Mouse (Mus musculus) limb, embryonic 10.5 days (tissue): ENCODE measurements at regions not wholly inside any gene's neighbourhood (a gene's known extent, or its start where the extent isn't known, plus 50 kb on each side); places are given as distances from the start of the nearest gene placed in this dataset.

Experiments
- DNase-seq: peaks from one replicate; pipeline ENCODE4 v3.0.0-alpha.2; 2017; ENCODE audit warnings: low spot score
- H3K27ac ChIP-seq: fragments of 300-500 bp; sonication (generic); 2 replicates; pipeline ENCODE4 v1.5.1; 2016; ENCODE audit warnings: mild to moderate bottlenecking
- H3K27me3 ChIP-seq: fragments of 300-500 bp; sonication (generic); 2 replicates; pipeline ENCODE4 v1.6.1; 2016; ENCODE audit warnings: low read depth, mild to moderate bottlenecking; ENCODE audit not compliant: poor library complexity, severe bottlenecking
- H3K36me3 ChIP-seq: fragments of 300-500 bp; sonication (generic); 2 replicates; pipeline ENCODE4 v1.6.1; 2016; ENCODE audit warnings: mild to moderate bottlenecking, moderate library complexity
- H3K4me1 ChIP-seq: fragments of 300-500 bp; sonication (generic); 2 replicates; pipeline ENCODE4 v1.6.1; 2016
- H3K4me3 ChIP-seq: fragments of 300-500 bp; sonication (generic); 2 replicates; pipeline ENCODE4 v1.5.1; 2016; ENCODE audit warnings: mild to moderate bottlenecking, moderate library complexity
- H3K9me3 ChIP-seq: fragments of 300-500 bp; sonication (generic); replicated peaks from 2 replicates; pipeline ENCODE4 v1.6.1; 2016; ENCODE audit warnings: mild to moderate bottlenecking
- WGBS: fragments of 180-500 bp; shearing (Covaris S2); methylation state at CpG from one replicate; pipeline ENCODE4 v1.1.7; 2016; 5-methylcytosine and 5-hydroxymethylcytosine counted together

GRCm38 (mm10) chr10:97122693-97123092 lies 356.7 kb upstream of the Dcn start:
- DNase-seq, result no peak
- WGBS, result 86% methylated on average over 1 of the region's 1 CpGs

GRCm38 (mm10) chr10:97141561-97141960 lies 337.8 kb upstream of the Dcn start:
- H3K4me1 ChIP-seq, result no peaks in the 10 kb centered on the region
- H3K27me3 ChIP-seq, result no peaks in the 10 kb centered on the region
- no peaks in the 10 kb centered on the region for H3K36me3 ChIP-seq
- no peak for DNase-seq
- no peak overlapping the region for H3K4me3 ChIP-seq
- no peaks in the 10 kb centered on the region for H3K9me3 ChIP-seq
- WGBS, result 91% methylated on average over 2 of the region's 2 CpGs
- H3K27ac ChIP-seq, result no peak overlapping the region

More at GRCm38 (mm10) chr10:97122693-97123092, 356.7 kb upstream of the Dcn start:
- H3K4me3 ChIP-seq, result no peak overlapping the region
- H3K27me3 ChIP-seq, result no peaks in the 10 kb centered on the region
- no peak overlapping the region for H3K27ac ChIP-seq
- H3K9me3 ChIP-seq, result no peaks in the 10 kb centered on the region
- H3K4me1 ChIP-seq, result no peaks in the 10 kb centered on the region
- H3K36me3 ChIP-seq, result no peaks in the 10 kb centered on the region

- no peak for DNase-seq
- no peak overlapping the region for H3K27ac ChIP-seq
- H3K36me3 ChIP-seq, result no peaks in the 10 kb centered on the region
- H3K4me1 ChIP-seq, result no peaks in the 10 kb centered on the region
- no peak overlapping the region for H3K4me3 ChIP-seq
- WGBS, result 81% methylated on average over 9 of the region's 11 CpGs
- no peaks in the 10 kb centered on the region for H3K27me3 ChIP-seq
- no peaks in the 10 kb centered on the region for H3K9me3 ChIP-seq
Observed at GRCm38 (mm10) chr10:97158561-97159395, 320.6 kb upstream of the Dcn start.

- no peaks in the 10 kb centered on the region for H3K9me3 ChIP-seq
- DNase-seq, result no peak
- no peaks in the 10 kb centered on the region for H3K36me3 ChIP-seq
- no peaks in the 10 kb centered on the region for H3K4me1 ChIP-seq
- no peaks in the 10 kb centered on the region for H3K27me3 ChIP-seq
- H3K27ac ChIP-seq, result no peak overlapping the region
- H3K4me3 ChIP-seq, result no peak overlapping the region
- 94% methylated on average over 1 of the region's 1 CpGs for WGBS
Observed at GRCm38 (mm10) chr10:97159396-97159760, 320.0 kb upstream of the Dcn start.

- Histone ChIP-seq H3K36me3 (no peaks in the 10 kb centered on the region), H3K27ac (no peak overlapping the region), H3K27me3 (no peaks in the 10 kb centered on the region), H3K4me1 (no peaks in the 10 kb centered on the region), H3K4me3 (no peak overlapping the region), H3K9me3 (no peaks in the 10 kb centered on the region)
- 59% methylated on average over 10 of the region's 10 CpGs for WGBS
- DNase-seq, result no peak
Observed at GRCm38 (mm10) chr10:97159831-97160575, 319.4 kb upstream of the Dcn start.

GRCm38 (mm10) chr10:97160892-97161291 lies 318.5 kb upstream of the Dcn start:
- H3K27ac ChIP-seq, result no peak overlapping the region
- DNase-seq, result no peak
- no peaks in the 10 kb centered on the region for H3K9me3 ChIP-seq
- no peaks in the 10 kb centered on the region for H3K36me3 ChIP-seq
- no peaks in the 10 kb centered on the region for H3K4me1 ChIP-seq
- H3K27me3 ChIP-seq, result no peaks in the 10 kb centered on the region
- no peak overlapping the region for H3K4me3 ChIP-seq
- 50% methylated on average over 2 of the region's 2 CpGs for WGBS

GRCm38 (mm10) chr10:97178468-97178867 lies 300.9 kb upstream of the Dcn start:
- H3K27ac ChIP-seq, result no peak overlapping the region
- DNase-seq, result no peak
- 53% methylated on average over 3 of the region's 3 CpGs for WGBS

GRCm38 (mm10) chr10:97189696-97190095 lies 289.7 kb upstream of the Dcn start:
- Histone ChIP-seq H3K27ac (no peak overlapping the region), H3K27me3 (no peaks in the 10 kb centered on the region), H3K4me3 (no peak overlapping the region), H3K36me3 (no peaks in the 10 kb centered on the region), H3K4me1 (no peaks in the 10 kb centered on the region), H3K9me3 (no peaks in the 10 kb centered on the region)
- DNase-seq, result no peak

More at GRCm38 (mm10) chr10:97178468-97178867, 300.9 kb upstream of the Dcn start:
- Histone ChIP-seq H3K36me3 (no peaks in the 10 kb centered on the region), H3K4me3 (no peak overlapping the region), H3K4me1 (no peaks in the 10 kb centered on the region), H3K9me3 (no peaks in the 10 kb centered on the region), H3K27me3 (no peaks in the 10 kb centered on the region)

- 85% methylated on average over 4 of the region's 4 CpGs for WGBS
- DNase-seq, result no peak
- Histone ChIP-seq H3K27ac (no peak overlapping the region), H3K27me3 (no peaks in the 10 kb centered on the region), H3K4me3 (no peak overlapping the region), H3K4me1 (no peaks in the 10 kb centered on the region), H3K36me3 (no peaks in the 10 kb centered on the region), H3K9me3 (no peaks in the 10 kb centered on the region)
Observed at GRCm38 (mm10) chr10:97211238-97211695, 268.1 kb upstream of the Dcn start.

GRCm38 (mm10) chr10:97211785-97212398 lies 267.5 kb upstream of the Dcn start:
- no peak for DNase-seq
- 85% methylated on average over 7 of the region's 7 CpGs for WGBS

GRCm38 (mm10) chr10:97219474-97219873 lies 259.9 kb upstream of the Dcn start:
- Histone ChIP-seq H3K9me3 (no peaks in the 10 kb centered on the region), H3K27ac (no peak overlapping the region), H3K27me3 (no peaks in the 10 kb centered on the region), H3K36me3 (no peaks in the 10 kb centered on the region), H3K4me1 (no peaks in the 10 kb centered on the region), H3K4me3 (no peak overlapping the region)
- DNase-seq, result no peak
- 86% methylated on average over 3 of the region's 3 CpGs for WGBS

More at GRCm38 (mm10) chr10:97211785-97212398, 267.5 kb upstream of the Dcn start:
- Histone ChIP-seq H3K4me3 (no peak overlapping the region), H3K27ac (no peak overlapping the region), H3K4me1 (no peaks in the 10 kb centered on the region), H3K36me3 (no peaks in the 10 kb centered on the region), H3K27me3 (no peaks in the 10 kb centered on the region), H3K9me3 (no peaks in the 10 kb centered on the region)

GRCm38 (mm10) chr10:97220431-97220830 lies 259.0 kb upstream of the Dcn start:
- Histone ChIP-seq H3K4me1 (no peaks in the 10 kb centered on the region), H3K36me3 (no peaks in the 10 kb centered on the region), H3K4me3 (no peak overlapping the region), H3K27ac (no peak overlapping the region), H3K9me3 (no peaks in the 10 kb centered on the region), H3K27me3 (no peaks in the 10 kb centered on the region)
- 68% methylated on average over 3 of the region's 3 CpGs for WGBS
- DNase-seq, result no peak

GRCm38 (mm10) chr10:97235631-97236030 lies 243.8 kb upstream of the Dcn start:
- H3K27me3 ChIP-seq, result no peaks in the 10 kb centered on the region
- 93% methylated on average over 4 of the region's 4 CpGs for WGBS

More at GRCm38 (mm10) chr10:97235631-97236030, 243.8 kb upstream of the Dcn start:
- DNase-seq, result no peak
- Histone ChIP-seq H3K4me3 (no peak overlapping the region), H3K27ac (no peak overlapping the region), H3K9me3 (no peaks in the 10 kb centered on the region), H3K36me3 (no peaks in the 10 kb centered on the region), H3K4me1 (no peaks in the 10 kb centered on the region)
